Mouse (Mus musculus) 416B (cell line): ENCODE results near the gene Knl1.
"Not testable (repeated sequence)": the region's sequence is repeated elsewhere in the genome, so short reads cannot be mapped to it uniquely, and the experiment has no call there.

ENCODE experiments used
- DNase-seq: peaks from one replicate; pipeline ENCODE4 v3.0.0; 2011; ENCODE audit warnings: low read depth

The Knl1 gene

DNA sequence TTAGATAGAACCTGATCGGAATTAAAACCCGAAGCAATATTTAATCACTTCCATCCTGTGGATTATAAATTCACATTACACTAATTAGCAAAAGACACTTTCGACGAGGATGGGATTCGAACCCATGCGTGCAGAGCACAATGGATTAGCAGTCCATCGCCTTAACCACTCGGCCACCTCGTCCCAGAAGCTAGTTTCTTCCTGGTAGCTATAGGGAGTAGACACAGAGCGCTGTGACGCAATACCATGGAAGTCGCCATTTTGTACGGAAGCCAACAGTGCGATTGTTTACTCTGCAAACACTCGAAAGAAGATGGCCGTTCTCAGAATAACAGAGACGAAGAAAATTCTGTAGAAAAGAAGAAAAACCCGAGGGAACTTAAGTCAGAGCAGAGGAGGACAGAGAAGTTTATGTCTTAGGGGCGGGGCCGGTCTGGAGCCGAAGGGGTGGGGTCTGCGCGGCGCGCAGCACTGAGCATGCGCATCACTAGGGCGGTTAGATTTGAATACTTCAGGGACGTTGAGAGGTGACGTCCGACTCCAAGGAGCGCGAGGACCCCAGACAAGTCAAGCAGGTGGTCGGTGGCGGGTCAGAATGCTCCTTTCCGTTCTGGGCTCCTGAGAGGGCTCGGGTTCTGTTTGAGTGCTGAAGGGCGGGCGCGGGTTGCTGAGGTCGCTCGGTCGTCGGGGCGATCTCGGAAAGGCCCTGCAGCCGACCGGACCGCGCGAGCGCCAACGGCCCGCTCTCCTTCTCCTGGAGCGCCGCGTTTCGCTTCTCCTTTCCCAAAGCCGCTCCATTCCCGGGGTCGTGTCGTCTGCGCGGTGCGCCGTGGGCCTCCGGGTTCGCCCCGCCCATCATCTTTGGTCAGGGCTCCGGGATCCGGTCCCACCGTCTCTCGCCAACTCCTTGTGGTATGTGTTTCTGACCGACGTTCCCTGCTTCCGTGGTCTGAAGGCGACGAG, at the start of gene Knl1:
TSS of gene Knl1 (plus strand) at position 471 of the 963 bp plus-strand sequence.
- peak; percentile 98 for DNase-seq

DNA sequence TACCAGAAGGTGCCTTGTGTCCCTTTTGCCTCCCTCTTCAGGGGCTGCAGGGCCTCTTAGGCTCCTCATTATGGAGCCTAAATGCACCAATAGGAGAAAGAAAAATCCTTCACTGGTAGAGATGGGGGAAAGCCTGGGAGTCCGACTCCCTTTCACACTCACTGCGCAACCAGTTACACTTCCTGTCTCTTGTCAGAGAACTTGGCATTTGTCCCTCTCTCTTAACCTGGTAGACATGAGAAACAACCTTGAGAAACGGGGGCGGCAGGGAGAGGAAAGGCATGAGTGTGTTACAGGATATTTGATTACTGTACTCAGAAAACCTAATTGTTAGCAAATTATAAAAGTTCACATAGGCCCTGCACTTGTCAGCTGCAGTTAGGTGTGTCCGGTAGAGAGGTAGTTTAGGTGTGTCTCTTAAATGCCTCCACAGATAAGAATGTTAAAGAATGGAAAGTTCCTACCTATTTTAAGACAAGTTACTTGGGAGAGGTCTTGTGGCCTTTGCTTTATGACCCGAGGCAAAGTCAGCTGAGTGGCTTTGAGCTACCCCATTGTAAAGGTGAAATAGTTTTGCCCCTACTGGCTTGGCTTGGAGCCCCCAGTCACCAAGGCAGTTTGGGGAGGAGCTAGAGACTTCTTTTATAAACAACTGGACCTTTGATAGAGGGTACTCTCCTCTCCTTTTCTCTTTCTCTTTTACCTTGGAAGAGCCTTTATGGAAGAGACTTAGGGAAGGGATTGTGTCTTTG, 48.6 kb upstream of the Knl1 start:
- DNase-seq = no peak

DNA sequence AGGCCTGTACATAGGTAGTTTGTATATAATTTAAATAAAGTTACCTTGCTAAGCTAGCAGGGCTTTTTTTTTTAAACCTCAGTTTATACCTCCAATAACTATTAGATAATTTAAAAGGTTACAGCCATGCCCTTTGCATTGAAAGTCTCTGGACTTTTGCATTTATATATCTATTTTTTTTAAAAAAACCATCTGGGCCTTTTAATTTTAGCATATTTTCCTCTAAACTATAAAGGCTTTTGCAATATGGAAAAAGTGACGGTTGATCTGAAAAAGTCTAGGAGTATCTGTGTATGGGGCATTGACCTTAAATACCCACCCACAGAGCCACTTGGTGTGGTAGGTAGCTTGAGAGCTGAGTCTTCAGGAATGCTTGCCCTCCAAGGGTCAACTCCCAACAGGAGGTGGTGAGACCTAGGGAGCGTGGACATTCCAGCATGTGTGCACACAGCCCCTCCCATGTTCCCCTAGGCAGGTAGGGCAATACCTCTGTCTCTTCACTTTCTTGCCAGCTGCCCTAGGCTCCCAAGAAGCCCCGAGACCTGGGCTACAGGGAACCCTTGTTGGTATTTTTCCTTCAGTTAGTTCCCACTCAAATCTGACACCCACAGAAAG, 47.8 kb upstream of the Knl1 start:
- DNase-seq = no peak

- no peak for DNase-seq
Observed at GRCm38 (mm10) chr2:119006886-119007285, 40.0 kb upstream of the Knl1 start.

DNA sequence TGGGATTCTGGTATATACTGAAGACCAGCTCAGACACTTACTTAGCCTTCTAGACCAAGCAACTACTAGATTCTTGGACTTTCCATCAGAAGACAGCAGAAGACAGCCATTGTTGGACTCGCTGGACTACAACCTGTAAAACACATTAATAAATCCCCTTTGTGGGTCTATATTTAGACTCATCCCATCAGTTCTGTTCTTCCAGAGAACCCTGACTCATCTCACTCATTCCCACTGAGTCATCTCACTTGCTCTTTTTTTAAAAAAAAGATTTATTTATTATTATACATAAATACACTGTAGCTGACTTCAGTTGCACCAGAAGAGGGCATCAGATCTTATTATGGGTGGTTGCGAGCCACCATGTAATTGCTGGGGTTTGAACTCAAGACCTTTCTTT, 37.5 kb upstream of the Knl1 start:
- peak; percentile 10 for DNase-seq

GRCm38 (mm10) chr2:119014989-119015388, 31.9 kb upstream of the Knl1 start:
- DNase-seq = peak; percentile 11

- peak; percentile 94 for DNase-seq
Observed at GRCm38 (mm10) chr2:119015604-119016180, 31.2 kb upstream of the Knl1 start.

GRCm38 (mm10) chr2:119016312-119016711, 30.6 kb upstream of the Knl1 start:
- DNase-seq = not testable (repeated sequence)

DNA sequence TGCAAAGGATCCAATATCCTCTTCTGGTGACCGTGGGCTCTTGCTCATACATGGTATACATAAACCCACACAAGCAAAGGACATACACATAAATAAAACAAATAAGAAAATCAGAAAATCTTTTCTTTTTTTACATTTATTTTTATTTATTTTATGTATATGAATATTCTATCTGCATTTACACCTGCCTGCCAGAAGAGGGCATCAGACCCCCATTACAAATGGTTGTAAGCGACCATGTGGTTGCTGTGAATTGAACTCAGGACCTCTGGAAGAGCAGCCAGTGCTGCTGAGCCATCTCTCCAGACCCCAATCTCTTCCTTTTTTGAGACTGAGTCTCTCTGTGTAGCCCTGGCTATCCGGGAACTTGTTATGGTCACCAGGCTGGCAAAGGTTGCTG, 29.3 kb upstream of the Knl1 start:
- DNase-seq = no peak

DNA sequence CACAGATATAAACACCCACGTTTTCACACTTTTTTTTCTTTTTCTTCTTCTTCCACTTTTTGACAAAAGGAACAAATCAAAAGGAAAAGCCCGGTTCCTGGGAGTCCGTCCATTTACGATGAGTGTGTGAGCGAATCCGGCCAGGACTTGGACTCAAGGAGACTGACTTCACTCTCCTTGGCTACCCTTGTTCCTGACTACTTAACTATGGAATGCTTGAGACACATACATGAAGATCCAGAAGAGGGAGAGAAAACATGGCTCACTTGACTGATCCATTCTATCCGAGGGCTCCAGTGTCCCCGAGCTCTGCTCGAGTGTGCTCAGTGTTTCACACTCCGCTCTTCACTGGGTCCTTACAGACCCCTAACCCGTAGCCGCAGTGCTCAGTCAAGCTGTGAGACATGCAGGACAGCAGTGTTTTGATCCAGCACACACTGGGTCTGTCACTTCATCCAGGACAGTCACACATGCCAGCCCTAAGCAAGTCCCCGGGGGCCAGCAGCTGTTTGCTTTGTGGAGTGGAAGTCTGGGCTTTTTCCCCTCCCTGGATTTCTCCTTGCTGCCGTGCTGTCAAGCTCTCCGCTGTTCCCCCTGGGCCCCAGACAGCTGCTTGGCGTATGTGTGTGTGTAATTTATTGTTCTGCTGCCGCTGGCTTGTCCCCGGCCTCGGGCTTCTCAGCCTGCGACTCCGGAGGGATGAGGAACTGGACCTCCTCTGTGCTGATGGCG, 28.4 kb upstream of the Knl1 start:
- no peak for DNase-seq

- no peak for DNase-seq
Observed at GRCm38 (mm10) chr2:119019131-119019530, 27.8 kb upstream of the Knl1 start.

- no peak for DNase-seq
Observed at GRCm38 (mm10) chr2:119019538-119019937, 27.4 kb upstream of the Knl1 start.

DNA sequence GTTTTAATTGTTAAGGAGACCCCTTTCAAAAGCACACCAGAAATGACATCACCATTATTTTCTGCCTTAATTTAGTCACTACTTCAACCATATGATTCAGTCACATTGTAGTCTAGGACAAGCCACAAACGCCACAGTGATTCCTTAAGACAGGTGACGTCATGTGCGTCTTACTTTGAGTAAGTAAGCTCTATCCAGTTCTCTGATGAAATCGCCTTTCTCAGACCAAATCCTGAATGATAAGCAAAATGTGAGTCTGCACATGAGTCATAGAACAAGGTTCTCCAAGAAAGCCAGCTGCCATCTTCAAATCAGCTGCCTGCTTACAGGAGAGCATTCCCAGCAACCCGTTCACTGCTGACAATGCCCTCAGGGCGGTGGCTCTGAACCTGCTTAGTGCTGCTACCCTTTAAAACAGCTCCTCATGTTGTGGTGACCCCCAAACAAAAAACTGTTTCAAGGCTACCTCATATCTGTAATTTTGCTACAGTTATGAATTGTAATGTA, 23.7 kb upstream of the Knl1 start:
- DNase-seq = peak; percentile 65

DNA sequence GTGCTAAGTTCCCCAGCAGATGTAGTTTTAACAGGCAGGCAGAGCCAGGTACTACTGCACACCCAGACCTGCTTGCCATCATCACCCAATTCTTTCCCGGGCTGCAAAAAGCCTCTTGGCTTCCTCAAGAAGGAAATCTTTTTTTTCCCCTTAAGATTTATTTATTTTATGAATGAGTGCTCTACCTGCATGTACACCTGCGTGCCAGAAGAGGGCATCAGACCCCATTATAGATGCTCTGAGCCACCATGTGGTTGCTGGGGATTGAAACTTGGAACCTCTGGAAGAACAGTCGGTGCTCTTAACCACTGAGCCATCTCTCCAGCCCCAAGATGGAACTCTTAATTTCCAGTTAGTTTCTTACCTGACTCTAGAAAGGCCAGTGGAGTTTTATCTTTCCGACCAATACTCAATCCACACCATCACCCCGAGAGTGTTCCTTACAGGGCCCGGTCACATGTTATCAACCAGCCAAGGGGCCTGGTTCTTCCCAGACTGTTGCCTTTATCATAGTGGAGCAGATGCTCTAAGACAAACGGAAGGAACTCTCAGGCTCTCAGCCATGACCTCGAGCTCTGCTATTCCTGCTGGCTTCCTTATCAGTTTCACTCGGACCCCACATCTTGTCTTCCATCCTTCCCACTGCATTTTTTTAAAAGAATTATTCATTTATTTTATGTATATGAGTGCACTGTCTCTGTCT, 22.2 kb upstream of the Knl1 start:
- peak; percentile 55 for DNase-seq

GRCm38 (mm10) chr2:119025239-119025616, 21.7 kb upstream of the Knl1 start:
- no peak for DNase-seq

GRCm38 (mm10) chr2:119026951-119027350, 20.0 kb upstream of the Knl1 start:
- no peak for DNase-seq

- peak; percentile 92 for DNase-seq
Observed at GRCm38 (mm10) chr2:119028941-119029551, 17.9 kb upstream of the Knl1 start, which contains the start of gene Ccdc32. TSS of gene Ccdc32 (minus strand) at chr2:119029393.

GRCm38 (mm10) chr2:119032191-119032590, 14.7 kb upstream of the Knl1 start:
- DNase-seq = peak; percentile 91

DNA sequence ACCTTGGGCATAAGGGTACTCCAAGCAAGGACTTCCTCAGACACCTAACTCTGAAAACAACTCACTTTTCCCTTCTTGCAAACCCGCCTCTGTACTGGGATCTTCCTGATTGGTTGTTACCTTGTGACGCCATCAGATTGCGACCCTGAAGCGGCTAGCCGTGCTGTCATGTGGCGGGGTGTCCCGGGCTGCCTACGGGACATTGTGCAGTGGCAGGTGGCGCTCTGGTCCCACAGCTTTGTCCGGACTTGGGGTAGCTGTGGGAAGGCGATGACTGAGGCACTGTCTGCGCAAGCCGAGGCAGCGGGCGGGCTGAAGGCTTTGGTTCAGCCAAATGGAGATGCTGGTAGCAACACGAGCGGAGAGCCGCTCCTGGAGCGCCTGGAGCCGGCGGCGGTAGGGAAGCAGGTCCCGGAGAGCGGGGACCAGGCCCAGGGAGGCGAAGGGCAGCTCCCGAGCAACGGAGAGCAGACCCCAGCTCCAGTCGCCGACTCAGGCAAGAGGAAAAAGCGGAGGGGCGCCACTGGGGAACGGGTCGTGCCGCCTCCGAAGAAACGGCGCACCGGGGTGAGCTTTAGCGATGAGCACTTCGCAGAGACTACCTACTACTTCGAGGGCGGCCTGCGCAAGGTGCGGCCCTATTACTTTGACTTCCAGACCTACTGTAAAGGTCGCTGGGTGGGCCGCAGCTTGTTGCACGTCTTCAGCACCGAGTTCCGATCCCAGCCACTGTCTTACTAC, 12.1 kb upstream of the Knl1 start, which contains the start of gene Rpusd2:
TSS of gene Rpusd2 (plus strand) at position 135 of the 741 bp plus-strand sequence.
- peak; percentile 98 for DNase-seq
